Mouse (Mus musculus): ENCODE data around the gene Taf10. TPM values are rescaled to one million over a fixed set of nuclear protein-coding genes. Genes with fewer than 3 reads are reported as not detected.
A peak's percentile ranks its signal among the peaks of the same experiment; 100 is the strongest.

Taf10 gene
- polyA plus RNA-seq, 1 experiment from 2014 or later = 84.8 TPM

GRCm38 (mm10) chr7:105777797-105778552 is 33.8 kb upstream of the Taf10 start:
- 24% methylated on average over 13 of the region's 13 CpGs for WGBS (ENCODE audit: insufficient replicate concordance)
- no peaks in the 10 kb centered on the region for H3K27me3 ChIP-seq (ENCODE audit: control insufficient read depth, insufficient read depth, low read depth, low read length)
- H3K36me3 ChIP-seq (ENCODE audit: control insufficient read depth, insufficient read depth) = no peaks in the 10 kb centered on the region
- H3K4me3 ChIP-seq (ENCODE audit: low read depth, low read length) = no peak overlapping the region
- H3K9ac ChIP-seq (ENCODE audit: low read depth, low read length) = no peak overlapping the region
- ATAC-seq (ENCODE audit: low read depth) = no peak; the same call in 1 of the 2 replicates
- no peak overlapping the region for H3K4me2 ChIP-seq (ENCODE audit: low read depth, low read length)
- no peaks in the 10 kb centered on the region for H3K9me3 ChIP-seq (replicated peaks; ENCODE audit: control insufficient read depth, low read length)
- H3K27ac ChIP-seq (ENCODE audit: low read length) = peak overlapping the region; percentile 25; the same call in 1 of the 2 replicates
- H3K4me1 ChIP-seq (ENCODE audit: control insufficient read depth, low read depth, low read length) = no peaks in the 10 kb centered on the region; the same call in 1 of the 2 replicates

GRCm38 (mm10) chr7:105777316-105777715 is 33.2 kb upstream of the Taf10 start:
- H3K27me3 ChIP-seq (ENCODE audit: control insufficient read depth, insufficient read depth, low read depth, low read length) = no peaks in the 10 kb centered on the region
- WGBS (ENCODE audit: insufficient replicate concordance) = 59% methylated on average over 1 of the region's 1 CpGs
- no peak overlapping the region for H3K27ac ChIP-seq (ENCODE audit: low read length)
- H3K9me3 ChIP-seq (replicated peaks; ENCODE audit: control insufficient read depth, low read length) = no peaks in the 10 kb centered on the region
- H3K36me3 ChIP-seq (ENCODE audit: control insufficient read depth, insufficient read depth) = no peaks in the 10 kb centered on the region
- H3K4me1 ChIP-seq (ENCODE audit: control insufficient read depth, low read depth, low read length) = no peaks in the 10 kb centered on the region; the same call in 1 of the 2 replicates
- ATAC-seq (ENCODE audit: low read depth) = no peak
- H3K9ac ChIP-seq (ENCODE audit: low read depth, low read length) = no peak overlapping the region
- no peak overlapping the region for H3K4me2 ChIP-seq (ENCODE audit: low read depth, low read length)
- no peak overlapping the region for H3K4me3 ChIP-seq (ENCODE audit: low read depth, low read length)

GRCm38 (mm10) chr7:105776026-105776425 is 31.9 kb upstream of the Taf10 start:
- no peak overlapping the region for H3K27ac ChIP-seq (ENCODE audit: low read length)
- no peaks in the 10 kb centered on the region for H3K27me3 ChIP-seq (ENCODE audit: control insufficient read depth, insufficient read depth, low read depth, low read length)
- ATAC-seq (ENCODE audit: low read depth) = no peak
- no peak overlapping the region for H3K9ac ChIP-seq (ENCODE audit: low read depth, low read length)
- H3K36me3 ChIP-seq (ENCODE audit: control insufficient read depth, insufficient read depth) = no peaks in the 10 kb centered on the region
- WGBS (ENCODE audit: insufficient replicate concordance) = 56% methylated on average over 2 of the region's 2 CpGs
- no peaks in the 10 kb centered on the region; the same call in 1 of the 2 replicates for H3K4me1 ChIP-seq (ENCODE audit: control insufficient read depth, low read depth, low read length)
- H3K4me3 ChIP-seq (ENCODE audit: low read depth, low read length) = no peak overlapping the region
- H3K9me3 ChIP-seq (replicated peaks; ENCODE audit: control insufficient read depth, low read length) = no peaks in the 10 kb centered on the region
- no peak overlapping the region for H3K4me2 ChIP-seq (ENCODE audit: low read depth, low read length)

DNA sequence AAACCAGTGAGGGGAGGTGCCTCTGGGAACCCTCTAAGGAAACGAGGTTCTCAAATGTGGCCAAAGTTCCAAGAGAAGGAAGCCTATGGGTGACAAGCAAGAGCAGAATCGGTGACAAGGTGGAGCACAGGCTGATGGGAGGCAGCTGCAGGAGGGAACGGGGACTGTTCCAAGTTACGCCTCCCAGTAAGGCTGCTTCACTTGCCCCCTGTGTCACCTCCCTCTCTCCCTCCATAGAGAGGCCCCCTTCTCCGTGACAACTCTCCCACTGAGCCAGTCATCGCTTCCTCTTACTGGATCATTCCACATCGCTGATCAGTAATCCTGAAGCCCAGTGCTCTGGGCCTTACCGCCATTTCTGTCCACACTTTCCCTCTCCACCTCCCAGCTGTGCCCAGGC is 30.5 kb upstream of the Taf10 start:
- H3K9ac ChIP-seq (ENCODE audit: low read depth, low read length) = no peak overlapping the region
- WGBS (ENCODE audit: insufficient replicate concordance) = 50% methylated on average over 8 of the region's 8 CpGs
- no peaks in the 10 kb centered on the region for H3K36me3 ChIP-seq (ENCODE audit: control insufficient read depth, insufficient read depth)
- no peaks in the 10 kb centered on the region for H3K27me3 ChIP-seq (ENCODE audit: control insufficient read depth, insufficient read depth, low read depth, low read length)
- H3K4me1 ChIP-seq (ENCODE audit: control insufficient read depth, low read depth, low read length) = no peaks in the 10 kb centered on the region; the same call in 1 of the 2 replicates
- H3K9me3 ChIP-seq (replicated peaks; ENCODE audit: control insufficient read depth, low read length) = no peaks in the 10 kb centered on the region
- no peak overlapping the region for H3K4me2 ChIP-seq (ENCODE audit: low read depth, low read length)
- H3K4me3 ChIP-seq (ENCODE audit: low read depth, low read length) = no peak overlapping the region
- H3K27ac ChIP-seq (ENCODE audit: low read length) = no peak overlapping the region
- ATAC-seq (ENCODE audit: low read depth) = no peak

GRCm38 (mm10) chr7:105773041-105773440 is 28.9 kb upstream of the Taf10 start:
- Histone ChIP-seq H3K36me3 (ENCODE audit: control insufficient read depth, insufficient read depth) (no peaks in the 10 kb centered on the region), H3K27me3 (ENCODE audit: control insufficient read depth, insufficient read depth, low read depth, low read length) (no peaks in the 10 kb centered on the region), H3K9me3 (replicated peaks; ENCODE audit: control insufficient read depth, low read length) (no peaks in the 10 kb centered on the region), H3K27ac (ENCODE audit: low read length) (no peak overlapping the region), H3K9ac (ENCODE audit: low read depth, low read length) (no peak overlapping the region), H3K4me1 (ENCODE audit: control insufficient read depth, low read depth, low read length) (no peaks in the 10 kb centered on the region; the same call in 1 of the 2 replicates), H3K4me3 (ENCODE audit: low read depth, low read length) (no peak overlapping the region), H3K4me2 (ENCODE audit: low read depth, low read length) (no peak overlapping the region)
- ATAC-seq (ENCODE audit: low read depth) = no peak
- 72% methylated on average over 5 of the region's 5 CpGs for WGBS (ENCODE audit: insufficient replicate concordance)

DNA sequence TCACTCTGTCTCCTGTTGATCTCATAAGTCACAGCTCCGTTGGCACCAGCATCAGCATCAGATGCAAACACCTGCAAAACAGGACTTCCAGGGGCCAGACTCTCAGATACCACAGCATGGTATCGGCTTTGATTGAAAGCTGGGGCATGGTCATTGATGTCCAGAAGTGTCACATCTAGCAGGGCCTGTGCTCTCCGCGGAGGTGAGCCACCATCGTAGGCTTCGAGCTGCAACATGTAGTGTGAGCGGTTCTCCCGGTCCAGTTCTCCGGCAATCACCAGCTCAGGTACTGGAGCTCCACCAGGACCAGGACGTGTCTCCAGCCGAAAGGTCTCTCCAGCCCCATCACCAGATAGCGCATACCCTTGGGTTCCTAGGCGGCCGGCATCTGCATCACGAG is 28.2 kb upstream of the Taf10 start:
- Histone ChIP-seq H3K9me3 (replicated peaks; ENCODE audit: control insufficient read depth, low read length) (no peaks in the 10 kb centered on the region), H3K27ac (ENCODE audit: low read length) (no peak overlapping the region), H3K36me3 (ENCODE audit: control insufficient read depth, insufficient read depth) (no peaks in the 10 kb centered on the region), H3K4me3 (ENCODE audit: low read depth, low read length) (no peak overlapping the region), H3K27me3 (ENCODE audit: control insufficient read depth, insufficient read depth, low read depth, low read length) (no peaks in the 10 kb centered on the region), H3K4me2 (ENCODE audit: low read depth, low read length) (no peak overlapping the region), H3K4me1 (ENCODE audit: control insufficient read depth, low read depth, low read length) (no peaks in the 10 kb centered on the region; the same call in 1 of the 2 replicates), H3K9ac (ENCODE audit: low read depth, low read length) (no peak overlapping the region)
- 80% methylated on average over 15 of the region's 15 CpGs for WGBS (ENCODE audit: insufficient replicate concordance)
- no peak for ATAC-seq (ENCODE audit: low read depth)

- H3K4me2 ChIP-seq (ENCODE audit: low read depth, low read length) = no peak overlapping the region
- no peaks in the 10 kb centered on the region for H3K9me3 ChIP-seq (replicated peaks; ENCODE audit: control insufficient read depth, low read length)
- 75% methylated on average over 3 of the region's 3 CpGs for WGBS (ENCODE audit: insufficient replicate concordance)
- no peaks in the 10 kb centered on the region for H3K27me3 ChIP-seq (ENCODE audit: control insufficient read depth, insufficient read depth, low read depth, low read length)
- H3K4me3 ChIP-seq (ENCODE audit: low read depth, low read length) = no peak overlapping the region
- H3K4me1 ChIP-seq (ENCODE audit: control insufficient read depth, low read depth, low read length) = no peaks in the 10 kb centered on the region; the same call in 1 of the 2 replicates
- H3K9ac ChIP-seq (ENCODE audit: low read depth, low read length) = no peak overlapping the region
- no peak for ATAC-seq (ENCODE audit: low read depth)
- H3K27ac ChIP-seq (ENCODE audit: low read length) = no peak overlapping the region
- H3K36me3 ChIP-seq (ENCODE audit: control insufficient read depth, insufficient read depth) = no peaks in the 10 kb centered on the region; the same call in 1 of the 2 replicates
Measured at GRCm38 (mm10) chr7:105769959-105770358, 25.8 kb upstream of the Taf10 start.

GRCm38 (mm10) chr7:105767729-105768165 is 23.6 kb upstream of the Taf10 start:
- 19% methylated on average over 6 of the region's 6 CpGs for WGBS (ENCODE audit: insufficient replicate concordance)
- no peaks in the 10 kb centered on the region; the same call in 1 of the 2 replicates for H3K36me3 ChIP-seq (ENCODE audit: control insufficient read depth, insufficient read depth)
- H3K4me3 ChIP-seq (ENCODE audit: low read depth, low read length) = no peak overlapping the region
- H3K27me3 ChIP-seq (ENCODE audit: control insufficient read depth, insufficient read depth, low read depth, low read length) = peaks cover 5% of the 10 kb centered on the region
- no peak overlapping the region for H3K27ac ChIP-seq (ENCODE audit: low read length)
- H3K4me2 ChIP-seq (ENCODE audit: low read depth, low read length) = no peak overlapping the region
- no peaks in the 10 kb centered on the region for H3K9me3 ChIP-seq (replicated peaks; ENCODE audit: control insufficient read depth, low read length)
- no peak for ATAC-seq (ENCODE audit: low read depth)
- H3K9ac ChIP-seq (ENCODE audit: low read depth, low read length) = no peak overlapping the region
- no peaks in the 10 kb centered on the region; the same call in 1 of the 2 replicates for H3K4me1 ChIP-seq (ENCODE audit: control insufficient read depth, low read depth, low read length)

GRCm38 (mm10) chr7:105764331-105764730 is 20.2 kb upstream of the Taf10 start:
- Histone ChIP-seq H3K36me3 (ENCODE audit: control insufficient read depth, insufficient read depth) (no peaks in the 10 kb centered on the region; the same call in 1 of the 2 replicates), H3K27ac (ENCODE audit: low read length) (no peak overlapping the region), H3K9me3 (replicated peaks; ENCODE audit: control insufficient read depth, low read length) (no peaks in the 10 kb centered on the region), H3K4me2 (ENCODE audit: low read depth, low read length) (no peak overlapping the region), H3K4me1 (ENCODE audit: control insufficient read depth, low read depth, low read length) (no peaks in the 10 kb centered on the region; the same call in 1 of the 2 replicates), H3K9ac (ENCODE audit: low read depth, low read length) (no peak overlapping the region), H3K4me3 (ENCODE audit: low read depth, low read length) (no peak overlapping the region), H3K27me3 (ENCODE audit: control insufficient read depth, insufficient read depth, low read depth, low read length) (peaks cover 14% of the 10 kb centered on the region)
- 71% methylated on average over 11 of the region's 11 CpGs for WGBS (ENCODE audit: insufficient replicate concordance)
- ATAC-seq (ENCODE audit: low read depth) = no peak

All from liver, embryonic 16.5 days (tissue).